Mouse (Mus musculus): ENCODE measurements around the gene Glo1.

GRCm38 (mm10) chr17:30582313-30582712 is 44.4 kb downstream of the Glo1 start:
- TF ChIP-seq CTCF (IDR thresholded peaks at IDR 0.05; ENCODE audit: low read depth) (peak; percentile 18; the same call in 1 of the 2 replicates), EP300 (IDR thresholded peaks at IDR 0.05; ENCODE audit: low read depth) (no peak)
